Mouse (Mus musculus) stomach, embryonic 14.5 days (tissue): ENCODE measurements around the gene Kcnk6. TPM values are rescaled to one million over a fixed set of nuclear protein-coding genes. Genes with fewer than 3 reads are reported as not detected.
A peak's percentile ranks its signal among the peaks of the same experiment; 100 is the strongest.

Experiments used
- ATAC-seq: fragments of 200-750 bp; cut with Nextera tagmentation; 2 replicates; pipeline ENCODE4 v1.8.0; 2017; ENCODE audit warnings: low read depth, moderate TSS enrichment; ENCODE audit not compliant: insufficient number of reproducible peaks, insufficient read depth, low FRiP score
- H3K27ac ChIP-seq: fragments of 300-500 bp; sonication (generic); 2 replicates; pipeline ENCODE4 v1.5.1; 2014; ENCODE audit warnings: mild to moderate bottlenecking, low read length, moderate library complexity, mixed read lengths
- H3K27me3 ChIP-seq: fragments of 300-500 bp; sonication (generic); 2 replicates; pipeline ENCODE4 v1.6.1; 2014; ENCODE audit warnings: low read length, control low read depth, mixed read lengths; ENCODE audit not compliant: control insufficient read depth, insufficient read depth
- H3K36me3 ChIP-seq: fragments of 300-500 bp; sonication (generic); 2 replicates; pipeline ENCODE4 v1.6.1; 2014; ENCODE audit warnings: mild to moderate bottlenecking, control low read depth, low read length, moderate library complexity, mixed read lengths; ENCODE audit not compliant: control insufficient read depth, insufficient read depth
- H3K4me1 ChIP-seq: fragments of 300-500 bp; sonication (generic); 2 replicates; pipeline ENCODE4 v1.6.1; 2014; ENCODE audit warnings: low read length, control low read depth, mixed read lengths; ENCODE audit not compliant: control insufficient read depth, insufficient read depth
- H3K4me2 ChIP-seq: fragments of 300-500 bp; sonication (generic); replicated peaks from 2 replicates; pipeline ENCODE4 v1.6.1; 2014; ENCODE audit warnings: low read depth, low read length, control low read depth
- H3K4me3 ChIP-seq: fragments of 300-500 bp; sonication (generic); 2 replicates; pipeline ENCODE4 v1.5.1; 2014; ENCODE audit warnings: low read depth, low read length, control low read depth
- H3K9ac ChIP-seq: fragments of 300-500 bp; sonication (generic); replicated peaks from 2 replicates; pipeline ENCODE4 v1.6.1; 2014; ENCODE audit warnings: low read depth, mild to moderate bottlenecking, control low read depth, low read length, moderate library complexity, mixed read lengths
- H3K9me3 ChIP-seq: fragments of 300-500 bp; sonication (generic); 2 replicates; pipeline ENCODE4 v1.6.1; 2016; ENCODE audit warnings: low read depth, low read length, control low read depth; ENCODE audit not compliant: control insufficient read depth
- WGBS: fragments of 180-500 bp; shearing (Covaris S2); extraction: QIAGEN DNeasy Blood & Tissue Kit; methylation state at CpG from one replicate; pipeline ENCODE4 v1.1.7; 2014; 5-methylcytosine and 5-hydroxymethylcytosine counted together
- polyA plus RNA-seq: library from polyadenylated mRNA; unstranded; fragments of >200 nt; fragmentation: Nextera tagmentation; extraction: Ambion mirVana; gene quantifications from 2 replicates; pipeline ENCODE4 v1.2.1, GENCODE M21; 2014

Kcnk6 gene
- polyA plus RNA-seq, 1 experiment from 2014 or later, result 0.98 TPM

DNA sequence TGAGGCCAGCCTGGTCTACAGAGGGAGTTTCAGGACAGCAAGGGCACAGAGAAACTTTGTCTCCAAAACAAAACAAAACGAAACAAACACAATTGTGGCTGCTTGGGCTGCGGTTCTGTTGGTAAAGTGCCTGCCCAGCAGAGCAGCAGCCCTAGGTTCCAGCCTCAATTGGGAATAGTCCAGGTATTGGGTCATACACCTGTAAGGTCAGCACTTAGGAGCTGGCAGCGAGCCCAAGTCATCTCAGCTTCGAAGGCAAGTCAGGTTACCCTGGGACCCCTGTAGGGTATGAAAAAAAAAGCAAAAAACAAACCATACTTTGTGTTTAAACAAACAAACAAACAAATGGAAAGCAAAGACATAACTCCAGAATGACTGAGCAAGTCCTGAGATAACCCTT lies 23.6 kb upstream of the Kcnk6 start:
- H3K9ac ChIP-seq, result no peak overlapping the region
- WGBS, result 75% methylated on average over 4 of the region's 4 CpGs
- no peaks in the 10 kb centered on the region for H3K27me3 ChIP-seq
- no peak overlapping the region for H3K4me2 ChIP-seq
- peaks cover 4% of the 10 kb centered on the region; the same call in 1 of the 2 replicates for H3K4me1 ChIP-seq
- no peak overlapping the region for H3K27ac ChIP-seq
- peaks cover 15% of the 10 kb centered on the region for H3K36me3 ChIP-seq
- H3K9me3 ChIP-seq, result no peaks in the 10 kb centered on the region
- ATAC-seq, result no peak
- no peak overlapping the region for H3K4me3 ChIP-seq

DNA sequence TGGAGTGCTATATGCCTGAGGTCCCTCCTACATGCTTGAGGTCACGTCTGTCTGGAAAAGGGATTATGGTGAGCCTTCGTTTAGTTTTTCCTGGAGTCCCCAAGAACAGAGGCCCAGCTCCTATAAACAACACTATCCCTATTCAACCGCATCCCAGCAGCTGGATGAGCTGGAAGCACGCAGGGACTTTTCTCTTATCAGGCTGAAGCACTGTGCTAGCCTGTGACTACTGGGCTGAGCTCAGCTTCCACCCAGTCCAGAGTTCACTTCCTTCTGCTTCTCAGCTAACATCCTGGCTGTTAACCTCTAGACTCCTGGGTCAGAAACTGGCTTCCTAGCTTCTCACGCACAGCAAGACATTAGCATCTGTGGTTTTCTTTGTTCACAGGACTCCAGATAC lies 21.5 kb upstream of the Kcnk6 start:
- H3K9me3 ChIP-seq, result no peaks in the 10 kb centered on the region
- no peak overlapping the region for H3K9ac ChIP-seq
- H3K36me3 ChIP-seq, result peaks cover 12% of the 10 kb centered on the region
- no peaks in the 10 kb centered on the region for H3K27me3 ChIP-seq
- no peak for ATAC-seq
- H3K4me1 ChIP-seq, result peaks cover 4% of the 10 kb centered on the region; the same call in 1 of the 2 replicates
- WGBS, result 30% methylated on average over 5 of the region's 5 CpGs
- H3K27ac ChIP-seq, result no peak overlapping the region
- H3K4me3 ChIP-seq, result no peak overlapping the region
- no peak overlapping the region for H3K4me2 ChIP-seq

DNA sequence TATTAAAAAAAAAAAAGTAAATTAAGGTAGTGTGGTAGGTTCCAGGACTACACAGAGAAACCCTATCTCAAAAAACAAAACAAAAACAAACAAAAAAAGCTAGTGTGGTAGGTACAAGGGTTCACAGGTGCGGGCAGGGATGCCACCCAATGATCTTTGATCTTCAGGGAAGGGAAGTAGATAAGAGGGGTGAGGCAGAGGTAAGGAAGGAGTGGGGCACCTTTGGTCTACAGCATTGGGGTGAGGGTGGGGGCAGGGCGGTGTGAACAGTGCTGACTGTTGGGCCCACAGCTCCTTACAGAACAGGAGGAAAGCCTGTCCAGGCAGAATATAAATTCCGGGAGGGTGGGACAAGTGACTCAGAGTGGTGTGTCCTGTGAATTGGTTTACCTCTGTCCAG lies 18.9 kb upstream of the Kcnk6 start:
- ATAC-seq, result no peak; the same call in 1 of the 2 replicates
- Histone ChIP-seq H3K9ac (no peak overlapping the region), H3K27ac (no peak overlapping the region), H3K27me3 (no peaks in the 10 kb centered on the region), H3K36me3 (peaks cover 5% of the 10 kb centered on the region), H3K4me1 (peaks cover 24% of the 10 kb centered on the region), H3K4me2 (no peak overlapping the region), H3K9me3 (no peaks in the 10 kb centered on the region), H3K4me3 (no peak overlapping the region)
- 61% methylated on average over 3 of the region's 3 CpGs for WGBS

DNA sequence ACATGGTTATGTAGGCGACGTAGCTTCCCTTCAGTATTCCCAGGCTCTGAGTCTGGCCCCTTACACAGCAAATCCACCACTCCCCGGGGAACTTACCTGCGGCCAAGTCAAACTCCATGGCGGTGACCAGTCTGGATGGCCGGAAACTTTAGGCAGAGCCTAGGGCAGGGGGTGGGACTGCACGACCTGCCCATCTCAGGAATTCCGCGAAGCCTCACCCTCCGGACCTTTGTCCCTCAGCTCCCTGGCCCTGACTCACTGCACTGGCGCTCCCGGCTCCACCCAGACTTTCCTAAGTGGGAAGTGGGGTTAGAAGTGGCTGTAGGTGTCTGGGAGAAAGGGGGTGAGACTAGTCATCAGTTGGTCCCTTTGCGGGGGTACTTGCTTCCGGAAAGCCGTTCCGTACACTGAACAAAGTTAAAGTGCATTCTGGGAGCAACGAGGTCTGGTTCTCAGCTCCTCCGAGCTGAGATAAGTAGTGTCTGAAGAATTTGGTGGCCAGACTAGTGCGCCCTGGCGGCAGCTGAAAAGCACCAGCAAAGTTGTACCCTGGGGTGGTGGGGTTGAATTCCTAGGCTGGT lies 16.0 kb upstream of the Kcnk6 start, which contains the start of gene 2200002D01Rik:
Gene 2200002D01Rik, minus strand, starts transcription at position 206 of the 581 bp plus-strand sequence.
- no peaks in the 10 kb centered on the region for H3K9me3 ChIP-seq
- no peaks in the 10 kb centered on the region for H3K27me3 ChIP-seq
- peak within 1 kb of the TSS; percentile 45 for H3K4me2 ChIP-seq
- H3K36me3 ChIP-seq, result peaks cover 10% of the 10 kb centered on the region
- ATAC-seq, result peak; percentile 70
- H3K4me1 ChIP-seq, result peaks cover 24% of the 10 kb centered on the region
- H3K9ac ChIP-seq, result peak within 1 kb of the TSS; percentile 30
- peak within 1 kb of the TSS; percentile 46 for H3K27ac ChIP-seq
- whole genome bisulfite sequencing, result 22% methylated on average over 20 of the region's 20 CpGs
- peak within 1 kb of the TSS; percentile 23 for H3K4me3 ChIP-seq

DNA sequence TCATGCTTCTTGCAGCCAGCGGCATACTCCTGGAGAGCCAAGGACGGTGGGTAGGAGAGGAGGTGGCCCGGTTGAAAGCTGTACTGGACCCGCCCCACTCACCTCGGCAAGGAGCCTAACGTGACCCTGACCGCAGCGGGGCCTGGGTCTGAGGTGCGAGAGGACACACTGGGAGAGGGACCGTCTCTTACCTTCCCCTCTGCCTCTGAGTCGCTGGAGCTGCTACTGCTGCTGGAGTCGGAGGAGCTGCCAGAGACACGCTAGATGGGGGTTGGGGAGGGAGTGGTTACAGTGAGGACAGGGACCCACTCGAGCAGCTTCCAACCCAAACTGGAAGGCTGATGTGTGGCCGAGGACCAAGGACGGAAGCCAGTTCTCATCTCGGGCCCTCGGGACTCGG lies 15.4 kb upstream of the Kcnk6 start:
- H3K36me3 ChIP-seq, result peaks cover 10% of the 10 kb centered on the region
- peaks cover 24% of the 10 kb centered on the region for H3K4me1 ChIP-seq
- no peaks in the 10 kb centered on the region for H3K9me3 ChIP-seq
- H3K9ac ChIP-seq, result peak overlapping the region; percentile 30
- no peaks in the 10 kb centered on the region for H3K27me3 ChIP-seq
- H3K4me3 ChIP-seq, result peak overlapping the region; percentile 23
- ATAC-seq, result peak; percentile 15; the same call in 1 of the 2 replicates
- 21% methylated on average over 19 of the region's 19 CpGs for WGBS
- H3K27ac ChIP-seq, result peak overlapping the region; percentile 46
- peak overlapping the region; percentile 45 for H3K4me2 ChIP-seq

DNA sequence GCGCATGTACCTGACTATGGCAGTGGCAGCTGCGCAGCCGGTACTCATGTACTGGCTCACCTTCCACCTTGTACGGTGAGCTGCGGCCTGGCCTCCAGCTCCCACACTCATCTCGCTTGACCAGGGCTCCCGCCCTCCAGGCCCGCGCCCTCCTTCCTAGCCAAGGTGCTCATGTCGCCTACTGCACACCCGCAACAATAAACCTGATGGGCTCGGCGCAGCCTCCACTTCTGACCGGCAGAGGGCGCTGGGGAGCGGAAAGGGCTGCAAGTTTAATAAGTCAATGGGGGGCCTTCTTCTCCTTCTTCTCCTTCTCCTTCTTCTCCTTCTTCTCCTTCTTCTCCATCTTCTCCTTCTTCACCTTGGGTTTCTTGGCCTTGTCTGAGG lies 15.0 kb upstream of the Kcnk6 start:
- peak; percentile 7; the same call in 1 of the 2 replicates for ATAC-seq
- no peak overlapping the region; the same call in 1 of the 2 replicates for H3K27ac ChIP-seq
- 30% methylated on average over 16 of the region's 16 CpGs for WGBS

DNA sequence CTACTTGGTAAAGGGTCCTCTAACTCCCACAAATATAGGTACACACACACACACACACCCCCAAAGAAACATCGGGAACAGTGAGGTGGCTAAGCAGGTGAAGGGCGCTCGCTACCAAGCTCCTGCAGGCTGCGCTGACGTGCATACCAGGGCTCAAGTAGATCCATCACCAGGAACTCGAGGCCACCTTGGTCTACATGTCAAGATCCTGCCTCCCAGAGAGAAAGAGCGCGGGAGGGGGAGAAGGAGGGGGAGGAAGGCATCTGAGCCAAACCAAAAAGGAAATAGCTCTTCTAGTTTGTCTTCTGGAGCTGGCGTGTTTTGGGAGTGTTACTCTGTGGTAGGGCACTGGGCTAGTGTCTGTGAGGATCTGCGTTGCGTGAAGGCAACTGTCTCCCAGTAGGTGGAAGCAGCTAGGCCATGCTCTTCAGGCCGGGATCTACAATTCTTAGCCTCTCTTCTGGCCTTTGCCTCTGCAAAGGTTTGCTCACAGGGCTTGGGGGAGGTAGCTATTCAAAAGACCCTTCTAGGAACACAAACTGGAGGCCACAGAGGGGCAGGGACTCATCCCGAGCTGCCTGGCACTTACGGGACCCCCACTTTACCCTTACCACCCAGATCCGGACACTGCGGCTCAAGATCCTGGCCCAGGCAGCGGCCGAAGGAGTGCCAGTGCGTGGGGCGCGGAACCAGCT lies 14.5 kb upstream of the Kcnk6 start:
- Histone ChIP-seq H3K9me3 (no peaks in the 10 kb centered on the region), H3K4me2 (peak overlapping the region; percentile 45), H3K27me3 (no peaks in the 10 kb centered on the region), H3K9ac (no peak overlapping the region), H3K36me3 (peaks cover 10% of the 10 kb centered on the region), H3K4me3 (peak overlapping the region; percentile 23; the same call in 1 of the 2 replicates), H3K4me1 (peaks cover 24% of the 10 kb centered on the region), H3K27ac (no peak overlapping the region)
- ATAC-seq, result 0 out of 2 replicates have a peak, but pooled peaks have one; percentile 0
- 75% methylated on average over 21 of the region's 21 CpGs for WGBS

More for the DNA sequence above, 15.0 kb upstream of the Kcnk6 start:
- Histone ChIP-seq H3K4me1 (peaks cover 24% of the 10 kb centered on the region), H3K9me3 (no peaks in the 10 kb centered on the region), H3K4me3 (peak overlapping the region; percentile 23), H3K9ac (peak overlapping the region; percentile 30; the same call in 1 of the 2 replicates), H3K4me2 (peak overlapping the region; percentile 45), H3K27me3 (no peaks in the 10 kb centered on the region), H3K36me3 (peaks cover 10% of the 10 kb centered on the region)

DNA sequence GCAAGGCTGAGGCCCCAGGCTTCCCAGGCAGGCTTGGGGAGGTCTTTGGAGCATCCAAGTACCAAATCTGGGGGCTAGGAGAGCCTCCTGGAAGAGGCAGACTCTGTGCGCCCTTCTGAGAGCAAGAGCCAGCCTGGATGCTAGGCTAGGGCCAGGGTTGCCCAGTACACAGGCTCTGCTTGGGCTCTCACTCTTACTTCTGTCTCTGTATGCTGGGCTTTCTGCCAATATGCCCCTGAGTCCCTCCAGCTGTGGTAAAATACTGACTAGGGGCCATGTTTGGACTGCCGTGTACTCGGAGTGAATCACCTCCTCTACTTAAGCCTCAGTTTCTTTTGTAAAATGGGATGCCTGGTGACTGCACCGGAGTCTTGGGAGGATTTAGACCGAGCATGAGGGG lies 13.7 kb upstream of the Kcnk6 start:
- peaks cover 10% of the 10 kb centered on the region for H3K36me3 ChIP-seq
- no peaks in the 10 kb centered on the region for H3K9me3 ChIP-seq
- no peak overlapping the region for H3K9ac ChIP-seq
- peaks cover 24% of the 10 kb centered on the region for H3K4me1 ChIP-seq
- no peak overlapping the region for H3K27ac ChIP-seq
- H3K4me3 ChIP-seq, result no peak overlapping the region
- ATAC-seq, result no peak
- 61% methylated on average over 5 of the region's 5 CpGs for WGBS
- no peaks in the 10 kb centered on the region for H3K27me3 ChIP-seq
- H3K4me2 ChIP-seq, result no peak overlapping the region
